Mouse (Mus musculus) common myeloid progenitor, adult 5-6 weeks (primary cell): ENCODE measurements around the gene Lrrc56. TPM values are rescaled to one million over a fixed set of nuclear protein-coding genes. Genes with fewer than 3 reads are reported as not detected.

ENCODE experiments used
- ATAC-seq: replicated peaks from 2 replicates; pipeline ENCODE4 v1.8.0; 2016; ENCODE audit warnings: low read depth, mild to moderate bottlenecking, moderate TSS enrichment, inconsistent platforms; ENCODE audit not compliant: poor library complexity, severe bottlenecking
- total RNA-seq: library from RNA; stranded (forward); fragments of 200-1000, 187-1606 nt; gene quantifications from 2 replicates; pipeline ENCODE4 v1.2.3, GENCODE M21; 2017

The Lrrc56 gene
- total RNA-seq: 1.2 TPM in 2 replicates

DNA sequence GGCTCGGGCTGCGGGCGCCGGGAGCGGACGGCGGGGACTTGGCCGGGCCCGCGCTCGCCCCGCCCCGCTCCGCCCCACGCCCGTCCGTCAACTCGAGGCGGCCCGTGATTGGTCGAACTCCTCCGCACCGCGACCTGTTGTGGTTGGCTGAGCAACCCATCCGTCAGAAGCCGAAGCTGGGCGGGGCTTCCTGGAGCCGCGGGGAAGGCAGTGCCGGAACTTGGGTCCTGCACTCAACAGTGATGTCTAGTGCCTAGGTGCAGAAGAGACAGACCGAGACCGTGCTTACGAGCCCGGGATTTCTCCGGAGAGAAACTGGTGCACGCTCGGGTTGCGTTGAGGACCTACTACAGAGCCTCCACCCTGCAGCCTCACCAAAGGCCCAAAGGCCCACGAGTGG, at the start of gene Lrrc56, which contains the start of gene Hras:
Lrrc56 (plus strand) TSS at position 210 of the 400 bp plus-strand sequence.
Hras (minus strand) TSS at position 58 of the 400 bp plus-strand sequence.
- peak; percentile 93 for ATAC-seq

DNA sequence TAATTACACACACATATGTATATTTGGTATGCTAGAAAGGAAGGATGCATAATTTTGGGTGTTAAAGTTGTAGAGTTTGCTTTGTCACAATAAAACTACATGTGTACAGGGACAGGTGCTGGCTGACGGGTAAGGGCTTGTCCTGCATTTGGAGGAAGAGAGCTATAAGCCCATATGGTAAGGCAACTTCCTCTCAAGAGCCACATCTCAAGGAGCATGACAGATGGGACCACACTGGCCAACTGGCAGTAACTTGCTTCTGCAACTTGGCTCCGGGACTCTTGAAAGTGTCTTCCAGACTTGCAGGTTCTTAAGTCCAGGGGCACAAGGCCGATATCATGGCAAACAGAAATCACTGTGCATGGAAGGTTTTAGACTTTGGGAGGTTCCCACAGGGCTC, 49.3 kb upstream of the Lrrc56 start:
- peak; percentile 62 for ATAC-seq

DNA sequence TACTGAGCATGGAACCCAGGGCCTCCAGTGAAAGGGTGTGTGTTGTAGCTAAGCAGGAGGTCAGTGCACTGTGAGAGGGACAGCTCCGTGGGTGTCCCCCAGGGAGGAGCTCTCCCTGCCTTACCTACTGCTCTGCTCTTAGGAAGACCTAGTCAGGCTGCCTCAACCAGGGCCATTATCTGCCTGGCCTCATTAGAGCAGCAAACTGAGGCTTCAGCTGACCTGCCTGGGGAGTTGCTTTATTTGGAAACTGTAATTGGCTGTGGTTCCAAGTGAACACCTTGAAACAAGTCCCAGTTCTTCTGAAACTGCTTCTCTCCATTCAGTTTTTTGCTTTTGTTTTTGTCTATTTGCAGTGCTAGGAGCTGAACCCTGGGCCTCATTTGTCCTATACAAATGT, 48.6 kb upstream of the Lrrc56 start:
- ATAC-seq: no peak

DNA sequence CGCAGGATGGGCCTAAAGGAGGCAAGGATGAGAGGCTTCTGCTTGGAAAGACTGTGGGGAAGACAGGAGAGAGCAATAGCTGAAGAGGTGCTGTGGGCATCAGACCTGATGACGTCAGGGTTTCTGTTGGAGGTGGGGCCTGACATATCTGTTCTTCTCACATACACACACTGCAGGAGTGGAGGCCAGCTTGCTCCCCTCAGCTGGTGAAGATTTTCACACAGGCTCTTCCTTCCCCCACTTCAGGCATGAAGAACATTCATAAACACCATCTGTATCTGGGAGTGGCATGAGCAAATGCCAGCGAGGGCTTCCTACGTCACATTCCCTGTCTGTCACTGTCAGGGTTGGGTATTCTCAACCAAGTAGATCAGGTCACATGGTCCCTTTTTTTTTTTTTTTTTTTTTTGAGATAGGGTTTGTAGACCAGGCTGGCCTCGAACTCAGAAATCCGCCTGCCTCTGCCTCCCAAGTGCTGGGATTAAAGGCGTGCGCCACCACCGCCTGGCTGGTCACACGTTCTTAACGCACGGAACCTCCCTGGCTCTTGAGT, 47.8 kb upstream of the Lrrc56 start:
- peak; percentile 43; the same call in 1 of the 2 replicates for ATAC-seq

DNA sequence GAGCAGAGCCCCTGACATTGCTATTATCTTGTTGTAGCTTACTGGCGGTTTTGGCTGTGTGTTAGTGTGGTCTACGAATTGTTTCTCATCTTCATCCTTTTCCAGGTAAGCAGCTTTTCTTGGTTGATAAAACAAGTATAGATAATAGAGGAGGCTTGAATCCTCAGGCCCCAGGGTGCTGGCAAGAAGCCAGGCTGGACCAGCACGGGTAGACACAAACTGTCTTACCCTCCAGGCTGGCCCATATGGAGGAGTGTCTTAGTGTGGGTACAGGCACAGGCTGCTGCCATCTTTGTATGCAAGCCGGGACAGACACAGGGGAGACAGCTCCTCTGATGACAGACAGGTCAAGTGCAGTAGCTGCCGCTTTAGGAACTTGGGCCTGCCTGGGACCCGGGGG, 46.9 kb upstream of the Lrrc56 start:
- ATAC-seq: no peak

DNA sequence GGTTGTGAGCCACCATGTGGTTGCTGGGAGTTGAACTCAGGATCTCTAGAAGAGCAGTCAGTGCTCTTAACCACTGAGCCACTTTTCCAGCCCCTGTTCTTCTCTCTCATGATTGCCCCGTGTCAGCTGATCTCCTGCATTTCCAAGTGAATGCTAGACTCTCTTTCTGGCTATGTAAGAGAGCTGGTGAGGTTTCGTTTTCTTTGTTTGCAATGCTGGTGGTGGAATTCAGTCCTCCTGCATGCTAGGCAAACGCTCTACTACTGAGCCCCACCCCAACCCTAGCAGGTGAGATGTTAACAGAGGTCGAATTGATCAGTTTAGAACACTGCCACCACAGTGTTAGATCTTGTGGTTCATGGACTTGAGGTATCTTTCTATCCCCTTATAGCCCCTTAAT, 45.3 kb upstream of the Lrrc56 start:
- ATAC-seq: no peak

DNA sequence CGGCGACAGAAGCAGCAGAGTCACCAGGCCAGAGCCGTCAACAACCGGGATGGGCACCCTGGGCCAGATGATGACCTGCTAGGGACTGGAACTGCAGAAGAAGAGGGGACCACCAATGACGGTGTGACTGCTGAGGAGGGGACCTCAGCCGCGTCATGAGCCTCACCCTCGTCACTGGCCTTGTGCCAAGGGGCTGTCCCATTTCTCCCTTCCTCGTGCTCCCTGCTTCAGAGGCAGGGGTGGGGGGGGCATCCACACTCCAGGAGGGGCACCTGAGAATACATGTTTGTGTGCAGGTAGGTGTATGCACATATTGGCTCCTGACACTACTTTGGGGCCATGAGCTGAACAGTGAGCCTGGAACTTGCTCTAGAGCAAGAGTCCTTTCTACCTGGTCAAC, 38.6 kb upstream of the Lrrc56 start:
- no peak for ATAC-seq

DNA sequence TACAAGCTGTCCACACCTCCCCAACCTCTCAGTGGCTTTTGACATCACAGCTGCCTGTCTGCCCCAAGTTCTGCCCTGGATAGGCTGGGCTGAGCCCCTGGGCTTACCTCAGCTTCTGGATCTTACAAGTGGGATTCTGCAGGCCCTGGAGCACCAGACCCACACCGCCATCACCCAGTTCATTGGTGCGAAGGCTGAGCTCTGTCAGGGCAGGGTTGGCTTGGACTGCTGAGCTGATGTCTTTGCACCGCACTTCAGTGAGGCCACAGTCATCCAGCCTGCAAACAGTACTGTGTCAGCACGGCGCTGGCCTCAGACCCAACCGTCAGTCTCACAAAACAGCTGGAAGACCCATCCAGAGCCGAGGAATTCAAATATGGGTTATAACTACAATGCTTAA, 29.6 kb upstream of the Lrrc56 start:
- no peak for ATAC-seq

DNA sequence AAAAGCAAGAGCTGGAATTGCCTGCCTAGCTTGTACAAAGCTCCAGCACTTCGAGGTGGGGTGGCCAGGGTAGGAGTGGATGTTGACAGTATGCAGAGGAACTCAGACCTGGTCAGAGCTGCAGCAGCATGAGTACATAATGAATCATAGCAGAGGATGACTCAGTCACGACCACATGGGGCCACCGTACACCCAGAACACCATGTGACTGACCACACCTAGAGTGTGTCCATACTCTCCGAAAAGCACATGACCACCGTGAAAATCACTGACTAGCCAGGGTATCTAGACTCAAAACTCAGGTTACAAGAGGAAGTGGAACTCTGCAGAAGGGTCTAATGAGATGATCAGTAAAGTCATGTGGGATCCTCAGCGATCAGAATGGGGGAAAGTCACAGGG, 29.1 kb upstream of the Lrrc56 start:
- no peak for ATAC-seq

DNA sequence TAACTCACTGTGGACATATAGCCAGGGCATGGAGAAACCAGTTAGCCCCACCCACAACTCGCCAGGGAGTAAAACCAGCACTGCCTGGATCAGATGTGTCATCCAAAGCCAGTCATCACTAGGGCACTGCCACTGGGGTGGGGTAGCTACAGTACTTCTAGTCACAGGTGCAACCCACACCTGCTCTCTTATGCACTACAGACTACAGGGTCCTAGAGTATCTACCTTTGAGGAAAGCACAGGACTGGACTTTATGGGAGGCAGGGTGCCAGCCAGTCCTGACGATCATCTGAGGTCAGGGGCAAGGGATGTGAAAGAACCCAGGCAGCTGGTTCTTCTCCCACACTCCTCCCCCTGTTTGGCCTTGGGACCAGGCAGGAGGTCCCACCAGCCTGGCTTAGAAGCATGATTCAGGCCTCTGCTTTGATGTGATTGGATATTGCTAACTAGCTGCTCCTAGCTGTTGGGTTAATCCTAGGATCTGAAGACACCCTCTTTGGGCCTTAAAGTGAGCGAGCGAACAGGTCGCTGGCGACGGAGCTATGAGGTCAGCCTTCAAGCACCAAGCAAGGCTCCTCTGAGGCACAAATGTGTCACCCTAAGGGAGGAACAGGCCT, 25.9 kb upstream of the Lrrc56 start:
- ATAC-seq: 0 out of 2 replicates have a peak, but pooled peaks have one; percentile 3

DNA sequence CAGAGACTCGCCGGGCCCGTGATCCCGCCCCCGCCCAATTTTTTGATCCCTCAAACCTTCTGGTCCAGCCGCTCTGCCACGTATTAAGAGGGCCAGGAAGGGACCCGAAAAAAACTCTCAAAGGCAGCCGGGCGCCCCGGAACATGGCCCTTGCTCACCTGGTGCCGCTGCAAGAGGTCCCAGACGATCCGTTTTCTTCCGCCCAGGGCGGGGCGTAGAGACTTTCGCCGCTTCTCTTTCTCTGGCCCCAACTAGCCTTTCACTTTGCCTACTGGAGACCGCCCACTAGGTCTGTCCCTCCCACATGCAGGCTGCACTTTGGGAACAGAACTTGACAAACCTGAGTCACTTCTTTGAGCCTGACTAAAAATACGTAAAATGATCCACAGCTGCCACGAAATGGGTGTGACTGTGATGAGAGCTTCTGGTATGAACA, 25.4 kb upstream of the Lrrc56 start:
- peak; percentile 62 for ATAC-seq

DNA sequence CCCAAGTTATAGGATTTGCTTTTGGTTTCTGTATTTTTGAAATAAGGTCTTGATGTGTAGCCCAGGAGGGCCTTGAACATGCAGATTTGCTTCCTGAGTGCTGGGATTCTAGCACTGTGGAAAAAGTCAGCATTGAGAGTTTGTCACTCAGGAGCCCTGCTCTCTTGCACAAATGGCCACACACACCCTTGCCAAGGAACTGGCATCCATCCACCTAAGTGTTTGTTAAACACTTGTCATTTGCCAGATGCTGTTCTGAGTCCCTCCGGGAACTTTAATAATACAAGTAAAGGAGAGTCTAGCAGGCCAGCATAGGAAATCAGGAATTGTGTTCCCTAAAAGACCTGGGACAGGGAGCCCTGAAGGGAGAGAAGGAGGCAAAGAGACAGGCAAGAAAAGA, 24.7 kb upstream of the Lrrc56 start:
- no peak for ATAC-seq

DNA sequence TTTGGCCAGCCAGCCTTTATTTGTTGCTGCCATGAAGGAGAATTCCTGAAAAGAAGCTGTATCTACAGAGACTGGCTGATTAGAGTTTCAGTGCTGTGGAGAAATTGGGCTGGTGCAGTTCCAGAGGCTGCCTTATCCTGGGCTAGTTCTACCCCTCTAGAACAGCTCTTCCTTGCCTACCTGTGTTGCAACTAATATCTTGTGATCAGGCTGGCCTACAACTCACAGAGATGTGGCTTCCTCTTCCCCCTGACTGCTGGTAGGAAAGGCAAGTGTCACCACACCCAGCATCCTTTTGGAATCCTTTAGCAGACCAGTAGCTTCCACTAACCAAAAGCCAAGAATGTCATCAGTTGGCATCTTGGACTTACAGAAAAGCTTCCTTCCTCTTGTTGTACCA, 24.1 kb upstream of the Lrrc56 start:
- no peak for ATAC-seq

DNA sequence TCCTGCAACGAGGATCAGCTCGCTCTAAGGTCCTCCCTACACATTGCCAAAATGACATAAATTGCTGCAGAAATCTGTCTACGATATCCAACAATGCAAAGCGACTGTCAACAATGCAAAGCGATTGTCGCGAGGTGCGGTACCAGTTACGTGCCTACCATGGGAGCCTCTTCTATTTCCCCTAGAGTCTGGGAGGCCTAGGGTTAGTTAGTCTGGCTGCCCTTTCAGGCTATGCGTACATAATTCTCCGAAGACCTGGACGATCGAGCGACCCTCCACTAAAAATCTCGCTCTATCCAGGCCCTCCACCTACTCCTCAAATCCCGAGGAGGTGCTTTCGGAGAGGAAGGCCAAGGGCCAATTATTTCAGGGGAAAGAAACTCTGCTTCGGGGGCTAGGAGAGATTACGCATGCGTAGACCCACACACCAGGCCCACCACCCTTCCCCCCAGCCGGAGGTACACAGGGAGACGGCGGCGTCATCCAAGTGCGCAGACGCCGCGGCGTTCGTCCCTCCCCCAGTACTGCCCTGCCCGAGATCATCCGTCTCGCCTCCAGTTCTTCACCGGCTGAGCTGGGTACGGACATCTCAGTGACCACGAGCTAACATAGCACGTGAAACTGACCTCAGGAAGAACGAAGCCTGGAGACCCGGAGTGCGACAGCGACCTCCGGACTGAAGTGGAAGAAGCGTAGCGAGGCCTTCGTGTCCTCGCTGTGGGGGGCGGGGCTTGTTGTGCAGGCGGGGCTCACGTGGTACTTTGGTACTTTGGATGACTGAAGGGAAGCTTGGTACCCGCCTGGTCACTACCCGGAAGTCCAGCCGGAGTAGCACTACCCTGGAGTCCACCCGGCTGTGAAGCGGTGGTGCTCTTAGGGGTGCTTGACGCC, 21.6 kb upstream of the Lrrc56 start, which contains the start of gene Rnh1:
Rnh1 (minus strand) TSS at position 742 of the 891 bp plus-strand sequence.
- ATAC-seq: peak; percentile 77

DNA sequence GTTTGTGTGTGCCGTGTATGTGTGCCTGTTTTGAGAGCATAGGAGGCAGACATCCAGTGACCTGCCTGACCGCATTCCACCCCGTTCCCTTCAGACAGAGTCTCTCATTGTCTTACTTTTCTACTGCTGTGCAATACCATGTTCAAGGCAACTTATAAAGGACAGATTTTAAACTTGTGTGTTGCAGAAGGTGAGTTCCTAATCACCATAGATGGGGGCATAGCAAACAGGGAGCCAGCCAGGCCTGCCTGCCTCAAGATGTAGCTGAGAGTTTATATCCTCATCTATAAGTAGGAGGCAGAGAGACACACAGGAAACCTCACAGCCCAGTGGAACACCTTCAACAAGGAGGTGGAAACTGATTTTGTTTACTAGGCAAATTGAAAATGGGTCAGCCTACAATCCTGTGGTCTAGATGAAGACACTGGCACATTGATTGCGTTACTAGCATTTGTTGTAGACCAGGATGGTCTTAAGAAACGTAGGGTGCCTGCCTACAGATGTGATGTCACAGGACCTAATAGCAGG, 20.6 kb upstream of the Lrrc56 start:
- ATAC-seq: no peak

DNA sequence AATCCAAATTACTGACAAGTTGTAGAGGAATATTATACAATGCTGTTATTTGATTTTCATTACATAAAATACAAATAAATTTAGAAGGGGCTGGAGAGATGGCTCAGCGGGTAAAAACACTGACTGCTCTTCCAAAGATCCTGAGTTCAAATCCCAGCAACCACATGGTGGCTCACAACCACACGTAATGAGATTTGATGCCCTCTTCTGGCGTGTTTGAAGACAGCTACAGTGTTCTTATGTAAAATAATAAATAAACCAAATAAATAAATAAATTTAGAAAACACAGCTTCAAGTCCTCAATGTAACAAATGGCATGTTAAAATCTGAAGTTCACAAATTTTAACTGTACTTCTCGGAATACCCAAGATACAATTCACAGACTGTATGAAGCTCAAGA, 18.9 kb upstream of the Lrrc56 start:
- ATAC-seq: no peak

DNA sequence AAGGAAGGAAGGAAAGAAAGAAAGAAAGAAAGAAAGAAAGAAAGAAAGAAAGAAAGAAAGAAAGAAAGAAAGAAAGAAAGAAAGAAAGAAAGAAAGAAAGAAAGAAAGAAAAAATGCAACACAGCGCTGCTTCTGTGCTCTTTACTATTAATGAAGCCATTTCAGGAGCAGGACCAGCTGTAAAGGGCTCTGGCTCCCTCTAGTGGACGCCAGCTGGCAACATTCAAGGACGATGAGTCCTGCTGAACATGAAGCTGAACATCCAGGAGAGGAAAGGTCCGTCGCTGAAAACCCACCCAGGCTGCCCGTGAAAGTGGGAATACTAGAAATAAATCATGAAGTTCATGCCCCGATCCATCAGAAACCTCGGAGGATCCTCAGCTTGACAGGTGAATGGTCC, 17.8 kb upstream of the Lrrc56 start:
- peak; percentile 60 for ATAC-seq

DNA sequence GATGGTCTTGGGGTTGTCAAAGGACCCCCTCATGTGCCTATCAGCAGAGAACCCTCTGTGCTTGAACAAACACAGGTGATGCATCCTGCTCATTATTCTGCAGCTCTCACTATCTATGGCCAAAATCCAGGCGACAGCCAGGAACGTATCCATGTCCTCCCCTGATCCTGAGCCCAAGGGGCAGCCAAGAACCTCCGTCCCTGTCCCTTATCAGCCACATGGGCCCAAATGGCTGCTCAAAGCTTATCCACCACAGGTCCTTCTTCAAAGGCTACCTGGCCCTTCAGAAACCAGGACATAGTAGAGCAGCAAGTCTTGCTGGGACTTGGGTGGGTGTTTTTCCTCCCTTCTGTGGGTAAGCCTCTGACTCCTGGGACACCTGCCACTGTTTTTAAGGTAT, 5.8 kb upstream of the Lrrc56 start:
- ATAC-seq: no peak

DNA sequence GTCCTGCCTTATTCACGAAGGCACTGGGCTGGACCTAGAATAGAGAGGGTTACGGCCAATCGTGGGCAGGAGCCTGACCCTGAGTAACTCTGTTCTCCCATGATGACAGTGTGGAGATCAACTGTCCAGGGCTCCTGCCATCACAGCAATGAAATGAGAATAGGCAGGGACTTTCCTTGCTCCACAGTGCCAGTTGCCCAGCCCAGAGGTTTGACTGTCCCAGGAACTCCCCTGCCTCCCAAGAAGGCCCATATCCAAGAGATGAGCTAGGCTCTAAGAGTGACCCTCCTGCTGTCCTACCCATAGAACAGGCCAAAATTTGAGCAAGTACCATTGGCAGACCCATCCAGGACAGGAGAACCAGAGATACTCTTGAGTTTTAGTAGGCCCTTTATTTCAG, 5.2 kb upstream of the Lrrc56 start:
- ATAC-seq: no peak

DNA sequence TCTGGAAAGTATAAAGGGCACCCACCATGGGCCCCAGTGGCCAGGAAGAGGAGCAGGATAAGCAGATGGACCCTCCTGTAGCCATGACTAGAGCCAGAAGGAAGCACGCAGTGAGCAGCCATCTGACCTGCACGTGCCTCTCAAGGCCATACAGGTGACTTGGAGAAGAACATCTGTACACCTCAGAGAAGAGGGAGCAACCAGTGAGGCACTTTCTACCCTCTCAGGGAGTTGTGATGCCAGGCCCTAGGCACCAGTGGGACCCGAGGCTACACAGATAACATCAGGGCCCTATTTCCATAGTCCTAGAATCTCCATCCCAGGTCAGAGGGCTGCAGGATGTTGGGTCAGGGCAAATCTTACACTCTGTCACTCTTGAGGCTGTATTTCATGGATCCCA, 3.7 kb upstream of the Lrrc56 start:
- ATAC-seq: no peak

DNA sequence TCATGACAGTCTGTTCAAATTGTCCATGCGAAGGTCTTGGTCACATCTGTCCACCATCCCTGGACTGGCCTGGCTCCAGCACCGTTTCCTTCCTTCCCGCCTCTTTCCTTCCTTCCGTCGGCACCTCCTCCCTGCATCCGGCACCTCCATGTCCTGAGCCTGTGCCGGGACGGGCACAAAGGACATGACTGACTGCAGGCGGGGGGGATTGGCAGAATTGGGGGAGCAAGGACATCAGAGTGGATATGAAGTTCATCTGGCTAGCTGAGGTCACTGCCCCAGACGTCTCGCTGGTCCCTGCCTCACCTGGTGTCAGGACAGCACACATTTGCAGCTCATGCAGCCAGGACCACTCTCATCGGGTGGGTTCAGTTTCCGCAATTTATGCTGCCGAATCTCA, 2.9 kb upstream of the Lrrc56 start:
- no peak for ATAC-seq
